Mouse (Mus musculus) erythroblast, adult 5-6 weeks (primary cell): Measurements from ENCODE around the gene Atp11b. TPM values are rescaled to one million over a fixed set of nuclear protein-coding genes. Genes with fewer than 3 reads are reported as not detected.

Source experiments
- ATAC-seq: replicated peaks from 2 replicates; pipeline ENCODE4 v1.8.0; 2016; ENCODE audit warnings: moderate number of reproducible peaks, mild to moderate bottlenecking, moderate TSS enrichment, inconsistent platforms; ENCODE audit not compliant: poor library complexity, low FRiP score, severe bottlenecking
- total RNA-seq, 2 experiments: library from RNA; stranded (forward) in 1 of 2; stranded (reverse) in 1 of 2; fragments of 150-400 nt in 1 of 2; fragments of 200-764, 138-1000 nt in 1 of 2; gene quantifications; 2 replicates each; pipeline versions ENCODE4 v1.2.3 to v1.2.4; 2015 to 2017; ENCODE audit warnings: low replicate concordance in 2 of 2

Atp11b gene
- total RNA-seq (2015; ENCODE audit: low replicate concordance) = 91.5 and 138 TPM in 2 replicates
- total RNA-seq (2017; ENCODE audit: low replicate concordance) = 37.1 and 68.3 TPM in 2 replicates

DNA sequence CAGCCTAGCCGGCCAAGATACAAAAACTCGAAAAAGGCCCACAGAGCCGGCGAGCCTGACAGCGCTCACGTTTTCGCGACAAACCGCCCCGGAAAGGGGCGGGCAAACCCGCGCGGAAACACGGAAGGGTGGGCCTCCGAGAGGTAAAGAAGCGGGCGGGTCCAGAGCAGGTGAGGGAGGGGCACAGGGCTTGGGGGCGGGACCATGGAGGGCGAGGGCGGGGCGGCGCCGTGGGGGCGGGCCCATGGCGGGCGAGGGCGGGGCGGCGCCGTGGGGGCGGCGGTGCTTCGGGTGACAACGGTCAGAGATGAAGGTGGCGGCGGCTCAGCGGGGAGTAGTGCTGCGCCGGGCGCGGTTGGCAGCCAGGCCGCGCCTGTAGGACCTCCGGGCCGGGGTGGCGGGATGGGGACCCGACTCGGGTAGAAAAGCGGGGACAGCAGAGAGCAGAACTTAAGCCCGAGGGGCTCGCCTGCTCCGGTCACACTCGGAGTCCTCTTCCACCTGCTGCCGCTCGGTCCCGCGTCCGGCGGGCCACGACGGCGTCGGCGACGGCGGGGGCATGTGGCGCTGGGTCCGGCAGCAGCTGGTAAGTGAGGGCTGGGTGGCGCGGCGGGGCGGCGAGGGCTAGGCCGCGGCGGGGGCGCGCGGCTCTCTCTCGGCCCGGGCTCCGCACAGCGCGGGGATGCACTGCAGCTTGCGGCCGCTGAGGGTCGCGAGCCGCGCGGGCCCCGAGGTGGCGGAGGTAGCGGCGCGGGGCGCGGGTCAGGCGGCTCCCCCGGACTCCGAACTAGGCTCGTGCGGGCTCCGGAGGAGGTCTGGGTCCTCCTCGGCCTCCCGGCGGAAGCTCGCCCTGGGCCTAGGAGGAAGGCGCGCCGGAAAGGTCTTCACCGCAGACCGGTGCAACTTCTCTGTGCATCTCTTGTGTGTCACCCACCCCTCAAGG is at the start of gene Atp11b:
TSS of gene Atp11b (plus strand) at position 282 of the 943 bp plus-strand sequence.
- ATAC-seq = peak; percentile 91

DNA sequence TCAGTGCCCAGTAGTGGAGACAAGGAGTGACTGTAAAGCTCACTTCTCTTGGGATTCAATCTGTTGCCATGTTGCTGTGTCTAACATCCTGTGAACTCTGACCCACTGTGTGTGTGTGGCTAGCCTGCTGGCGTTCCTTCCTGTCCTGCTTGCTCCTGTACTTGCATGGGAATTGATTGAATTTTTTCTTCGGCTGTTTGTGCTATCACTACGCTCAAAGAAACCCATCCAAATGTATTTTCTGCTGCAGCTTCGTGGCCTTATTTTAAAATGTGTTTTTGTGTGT is 49.6 kb upstream of the Atp11b start:
- no peak for ATAC-seq

DNA sequence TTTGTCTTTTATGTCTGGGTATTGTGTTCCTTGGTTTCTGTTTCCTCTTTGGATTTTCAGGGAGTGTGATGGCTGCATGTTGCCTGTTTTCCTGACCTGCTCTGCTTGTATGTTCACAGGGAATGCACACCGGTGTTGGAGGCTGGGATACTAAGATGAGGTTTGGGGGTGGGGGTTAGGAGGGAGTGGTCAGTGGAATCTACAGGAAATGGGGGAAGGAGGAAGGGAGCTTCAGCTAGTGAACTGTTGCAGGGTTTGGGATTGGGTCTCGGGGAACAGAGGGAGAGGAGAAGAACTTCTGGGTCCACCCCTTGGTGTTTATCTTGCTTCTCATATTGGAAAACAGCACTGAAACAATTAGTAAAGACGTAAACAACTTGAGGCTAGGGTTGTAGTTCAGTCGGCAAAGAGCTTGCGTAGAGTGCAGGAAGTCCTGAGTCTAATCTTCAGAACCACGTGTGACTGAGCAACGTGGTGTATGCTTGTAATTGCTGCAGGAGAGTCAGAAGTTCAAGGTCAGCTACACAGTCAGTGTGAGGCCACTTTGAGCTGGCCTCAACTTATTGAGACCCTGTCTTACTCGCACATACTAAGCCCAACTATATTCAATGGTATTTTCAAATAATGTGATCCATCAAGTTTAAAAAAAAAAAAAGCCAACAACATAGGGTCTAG is 34.2 kb upstream of the Atp11b start:
- ATAC-seq = no peak

DNA sequence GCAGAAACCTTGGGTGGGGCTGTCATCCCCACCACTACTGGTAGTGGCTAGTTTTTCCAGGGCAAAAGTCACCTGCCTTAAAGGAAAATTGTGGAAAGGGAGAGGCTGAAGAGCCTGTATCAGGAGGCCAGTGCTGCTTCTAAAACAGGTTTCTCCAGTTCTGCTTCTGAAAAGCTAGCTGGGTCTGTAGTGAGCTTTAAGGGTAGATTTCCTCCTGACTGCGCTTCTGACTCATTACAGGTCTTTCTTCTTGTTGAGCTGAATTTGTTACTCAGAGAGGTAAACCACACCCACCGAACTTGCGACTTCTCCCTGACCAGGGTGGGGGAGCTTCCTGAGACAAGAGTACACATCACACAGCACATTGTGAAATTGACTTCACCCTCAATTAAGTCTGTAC is 33.1 kb upstream of the Atp11b start:
- ATAC-seq = peak; percentile 57; the same call in 1 of the 2 replicates

DNA sequence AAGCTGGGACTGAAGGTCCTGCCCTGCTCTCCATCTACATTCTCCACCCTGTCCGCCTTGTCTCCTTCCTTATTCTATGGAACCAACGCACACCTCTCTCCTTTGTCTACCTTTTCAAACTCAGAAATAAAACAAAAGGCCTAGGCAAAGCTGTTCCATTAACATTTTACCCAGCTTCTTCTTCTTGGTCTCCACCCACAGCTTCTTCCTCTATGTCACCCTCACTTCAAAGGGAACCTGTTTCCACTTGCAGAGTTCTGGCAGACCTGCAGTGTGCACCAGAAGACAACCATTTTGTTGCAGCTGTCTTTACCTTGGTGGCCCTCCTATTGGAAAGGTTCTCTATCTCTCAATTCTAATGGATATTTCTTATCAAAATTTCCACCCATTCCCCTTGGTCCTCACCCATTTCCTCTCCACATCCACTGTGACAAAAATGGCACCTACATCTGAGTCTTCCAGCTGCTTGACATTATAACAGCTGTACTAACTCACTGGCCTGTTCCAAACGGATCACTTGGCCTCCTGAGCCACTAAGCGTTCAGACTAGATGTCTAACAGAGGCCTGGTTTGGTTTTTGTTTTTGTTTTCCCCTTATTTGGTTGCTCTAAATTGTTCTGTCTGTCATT is 32.0 kb upstream of the Atp11b start:
- no peak for ATAC-seq

DNA sequence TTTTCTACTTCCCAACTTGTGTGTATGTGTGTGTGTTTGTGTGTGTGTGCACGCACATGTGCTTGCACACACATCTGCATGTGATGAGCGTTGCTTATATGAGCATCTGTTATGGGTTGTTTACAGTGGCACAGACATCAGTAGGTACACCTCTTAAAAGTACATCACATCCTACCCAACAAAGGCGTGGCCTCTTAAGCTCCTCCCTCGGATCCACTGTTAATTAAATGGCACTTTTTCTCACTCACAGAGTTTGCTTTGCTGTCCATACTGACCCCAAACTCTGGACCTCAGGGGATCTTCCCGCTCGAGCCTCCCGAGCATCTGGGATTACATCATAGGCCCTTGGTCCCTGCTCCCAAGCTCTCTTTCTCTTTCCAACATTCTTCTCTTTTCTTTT is 31.1 kb upstream of the Atp11b start:
- ATAC-seq = no peak

DNA sequence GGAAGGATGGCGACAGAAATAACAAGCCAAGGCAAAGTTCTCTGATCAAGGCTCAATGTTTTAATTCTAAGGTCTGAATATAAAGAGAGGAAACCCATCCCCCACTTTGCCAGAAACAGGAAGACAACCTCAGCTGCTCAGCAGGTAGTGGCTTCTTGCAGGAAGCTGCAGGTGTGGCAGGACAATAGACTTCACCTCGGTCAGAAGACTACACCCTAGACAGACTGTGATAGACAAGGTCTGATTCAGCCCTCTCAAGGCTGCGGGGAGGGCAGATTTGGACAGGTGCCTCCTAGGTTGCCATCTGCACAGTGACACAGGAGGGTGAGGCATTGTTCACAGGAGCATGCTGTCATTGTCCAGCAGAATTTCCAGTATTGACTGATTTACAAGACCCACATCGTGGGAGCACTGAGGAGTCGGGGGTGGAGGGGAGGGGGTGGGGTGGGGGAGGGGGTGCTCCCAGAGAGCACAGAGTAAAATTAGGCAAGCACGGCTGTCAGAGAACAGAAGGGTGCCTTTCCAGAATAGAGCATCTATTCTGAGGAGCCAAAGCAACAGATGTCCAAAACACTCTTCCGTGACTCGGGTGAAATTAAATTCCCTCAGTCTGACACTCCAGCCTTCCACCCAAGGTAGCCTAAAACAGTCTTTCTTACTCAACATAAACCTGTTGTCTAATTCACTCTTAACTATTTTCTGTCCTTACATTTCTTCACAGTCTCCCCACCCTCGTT is 30.2 kb upstream of the Atp11b start:
- ATAC-seq = no peak

DNA sequence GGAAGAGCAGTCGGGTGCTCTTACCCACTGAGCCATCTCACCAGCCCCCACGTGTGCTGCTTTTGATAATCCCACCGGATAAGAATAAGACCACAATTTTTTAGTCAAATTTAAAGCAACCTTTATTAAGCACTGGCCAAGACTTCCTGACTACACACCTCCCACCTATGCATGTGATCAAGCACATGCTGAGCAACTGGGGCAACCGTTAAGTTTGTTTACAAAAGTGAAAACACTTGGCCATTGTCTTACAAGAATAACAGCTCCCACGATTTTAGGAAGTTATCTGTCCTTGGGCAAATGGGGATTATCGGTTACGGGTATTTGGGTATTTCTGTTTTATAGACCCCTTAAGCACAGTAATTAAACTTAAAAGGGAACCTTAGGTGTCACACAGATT is 28.8 kb upstream of the Atp11b start:
- ATAC-seq = no peak

DNA sequence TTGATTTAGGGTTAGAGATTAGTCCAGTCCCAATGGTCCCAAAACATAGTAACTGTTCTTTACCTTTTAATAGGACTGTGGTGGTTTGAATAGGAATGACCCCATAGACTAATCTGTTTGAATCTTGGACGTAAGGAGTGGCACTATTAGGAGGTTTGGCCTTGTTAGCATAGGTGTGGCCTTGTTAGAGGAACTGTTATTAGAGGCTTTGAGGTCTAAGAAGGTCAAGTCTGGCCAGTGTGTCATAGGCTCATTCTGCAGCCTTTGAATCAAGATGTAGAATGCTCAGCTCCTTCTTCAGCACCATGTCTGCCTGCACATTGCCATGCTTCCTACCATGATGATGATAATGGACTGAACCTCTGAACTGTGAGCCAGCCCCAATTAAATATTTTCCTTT is 27.0 kb upstream of the Atp11b start:
- ATAC-seq = no peak

DNA sequence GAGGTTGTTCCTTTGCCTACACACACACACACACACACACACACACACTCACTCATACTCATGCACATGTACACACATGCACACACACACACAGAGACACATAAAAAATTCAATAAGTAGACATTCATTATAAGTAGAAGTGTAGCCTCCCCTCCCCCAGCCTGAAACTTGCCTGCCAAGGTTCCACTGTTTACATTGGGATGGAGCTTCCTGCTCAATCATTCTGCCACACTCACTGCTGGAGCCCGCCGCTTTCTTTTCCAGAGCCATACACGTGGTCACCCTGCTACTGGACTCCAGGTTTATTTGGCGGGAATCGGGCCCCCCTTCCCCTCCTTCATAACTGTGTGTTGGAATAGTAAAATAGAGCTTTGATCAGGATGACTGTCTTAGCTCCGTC is 24.4 kb upstream of the Atp11b start:
- no peak for ATAC-seq

DNA sequence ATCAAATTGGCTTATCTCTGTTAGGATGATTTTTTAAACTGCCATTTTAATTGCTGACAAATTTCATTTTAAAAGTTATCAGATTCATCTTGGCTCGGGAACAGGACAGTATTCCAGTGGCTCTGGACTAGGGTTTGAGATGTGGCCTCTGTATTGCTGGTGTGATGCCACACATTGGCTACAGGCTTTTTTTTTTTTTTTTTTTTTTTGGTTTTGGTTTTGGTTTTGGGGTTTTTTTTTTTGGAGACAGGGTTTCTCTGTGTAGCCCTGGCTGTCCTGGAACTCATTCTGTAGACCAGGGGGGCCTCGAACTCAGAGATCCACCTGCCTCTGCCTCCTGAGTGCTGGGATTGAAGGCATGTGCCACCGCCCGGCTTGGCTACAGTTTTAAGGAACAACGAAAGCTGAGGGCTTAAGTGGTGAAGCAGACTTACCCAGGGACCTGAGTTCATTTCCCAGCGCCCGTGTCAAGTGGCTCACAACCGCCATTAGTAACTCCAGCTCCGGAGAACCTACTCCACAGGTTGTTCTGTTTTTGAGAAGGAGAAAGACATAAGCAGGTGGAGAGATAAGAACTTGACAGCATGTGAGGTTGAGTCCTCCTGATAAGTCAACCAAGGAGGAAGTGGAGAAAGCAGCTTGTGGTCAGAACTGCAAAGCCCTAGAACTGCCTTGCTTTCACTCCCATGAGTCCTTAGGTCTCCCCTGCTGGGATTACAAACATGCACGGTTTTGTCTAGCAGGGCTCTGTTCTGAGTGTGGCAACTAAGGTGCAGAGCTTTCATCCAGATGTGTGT is 21.7 kb upstream of the Atp11b start:
- no peak for ATAC-seq

DNA sequence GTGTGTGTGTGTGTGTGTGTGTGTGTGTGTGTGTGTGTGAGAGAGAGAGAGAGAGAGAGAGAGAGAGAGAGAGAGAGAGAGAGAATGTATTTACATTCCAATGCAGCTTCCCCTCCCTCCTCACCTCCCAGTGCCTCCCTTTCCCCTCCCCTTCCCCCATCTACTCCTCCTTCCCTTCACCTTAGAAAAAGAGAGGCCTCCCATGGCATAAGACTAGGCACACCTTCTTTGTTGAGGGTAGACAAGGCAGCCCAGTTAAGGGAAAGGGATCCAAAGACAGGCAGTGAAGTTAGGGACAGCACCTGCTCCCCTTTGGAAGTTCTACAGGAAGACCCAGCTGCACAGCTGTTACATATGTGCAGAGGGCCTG is 21.1 kb upstream of the Atp11b start:
- no peak for ATAC-seq

DNA sequence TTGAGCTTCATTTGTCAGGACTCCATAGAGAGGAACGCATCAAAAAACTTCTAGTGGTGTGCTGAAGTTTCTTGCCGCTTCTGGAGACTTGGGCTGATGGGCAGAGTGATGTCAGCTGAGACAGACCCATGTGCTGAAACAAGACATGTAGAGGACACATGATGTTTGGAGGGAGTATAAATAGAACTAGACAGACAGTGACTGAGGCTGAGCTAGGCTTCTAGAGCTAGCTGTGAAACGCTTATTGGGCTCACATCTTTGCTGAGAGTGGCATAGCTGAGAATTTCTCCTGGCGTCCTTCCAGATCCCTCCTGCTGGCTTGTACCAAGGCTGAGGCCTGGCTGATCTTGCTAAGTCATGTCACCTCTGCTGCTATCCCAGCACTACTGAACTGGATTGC is 19.4 kb upstream of the Atp11b start:
- no peak for ATAC-seq

DNA sequence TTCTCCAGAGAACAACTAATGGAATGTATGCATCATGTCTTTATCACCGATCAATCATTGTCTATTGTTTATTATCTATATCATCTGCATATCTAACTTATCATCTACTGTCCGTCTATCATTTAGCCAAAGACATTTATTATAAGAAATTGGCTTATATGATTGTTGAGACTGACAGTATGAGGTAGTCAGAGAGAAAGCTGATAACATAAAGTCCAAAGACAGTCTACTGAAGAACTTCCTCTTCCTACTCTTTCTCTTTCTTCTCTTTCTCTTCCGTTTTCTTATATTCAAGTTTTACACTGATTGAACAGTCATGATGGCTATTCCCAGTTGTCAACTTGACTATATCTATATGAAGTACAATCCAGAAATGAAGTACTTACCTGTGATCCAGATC is 15.8 kb upstream of the Atp11b start:
- no peak for ATAC-seq

DNA sequence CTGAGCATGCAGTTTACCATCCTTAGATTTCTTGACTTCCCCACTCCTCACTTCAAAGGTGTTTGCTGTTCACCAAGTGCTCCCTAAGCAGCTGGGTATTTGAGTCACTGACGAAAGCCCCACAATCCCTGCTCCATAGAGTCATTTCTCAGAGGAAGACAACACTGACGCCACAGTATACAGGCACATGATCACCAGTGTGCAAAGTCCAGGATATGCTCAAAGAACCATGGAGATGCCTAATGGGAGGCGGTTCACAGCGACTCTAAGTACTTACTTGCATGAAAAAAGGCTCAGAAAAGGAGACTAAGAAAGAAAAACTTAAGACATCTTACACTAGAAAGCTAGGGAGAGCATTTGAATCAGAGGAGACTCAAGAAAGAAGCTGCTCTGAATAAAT is 8.9 kb upstream of the Atp11b start:
- ATAC-seq = no peak

DNA sequence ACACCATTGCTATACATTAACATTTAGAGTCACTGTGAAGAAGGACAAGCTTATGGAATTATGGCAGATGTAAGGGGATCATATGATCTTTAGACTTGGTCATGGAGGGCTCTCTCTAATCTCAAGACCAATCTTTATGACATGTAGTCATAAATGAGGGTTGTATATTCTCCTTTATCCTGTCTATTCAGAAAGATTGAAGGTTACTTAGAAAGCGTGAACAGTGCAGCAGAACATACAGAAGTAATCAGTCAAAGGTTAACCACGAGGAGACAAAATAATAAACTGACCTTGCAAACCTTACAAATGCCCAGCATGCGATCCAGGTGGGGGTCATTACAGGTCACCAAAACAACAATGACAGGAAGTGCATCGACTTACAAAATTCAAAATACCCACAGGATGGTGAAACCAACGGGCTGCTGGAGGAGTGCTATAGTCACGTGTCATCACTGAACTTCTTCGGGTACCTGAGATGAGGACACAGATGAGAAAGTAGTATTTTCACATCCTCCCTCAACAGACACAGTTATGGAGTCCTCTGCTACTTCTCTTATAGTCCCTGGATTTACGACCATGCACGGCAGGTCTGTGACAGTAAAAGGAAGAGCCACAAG is 7.0 kb upstream of the Atp11b start:
- no peak for ATAC-seq

DNA sequence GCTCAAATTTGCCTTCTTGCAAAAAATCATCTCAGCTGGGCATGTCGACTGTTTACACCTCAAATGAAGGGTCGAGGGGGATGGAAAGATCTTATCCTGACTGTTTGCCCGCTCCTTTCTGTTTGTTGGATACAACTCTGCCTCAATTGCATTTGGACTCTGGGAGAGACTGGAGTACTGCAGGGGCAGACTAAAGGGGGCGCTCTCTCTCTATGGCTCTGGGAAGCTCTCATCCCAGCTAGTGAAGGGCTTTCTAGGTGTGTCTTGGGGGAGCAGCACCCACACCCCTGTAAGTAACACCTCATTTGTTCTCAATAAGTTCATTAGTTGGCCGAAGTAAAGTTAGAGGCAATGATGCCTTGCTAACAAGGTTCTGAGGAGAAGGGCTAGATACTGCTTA is 3.6 kb upstream of the Atp11b start:
- 0 out of 2 replicates have a peak, but pooled peaks have one; percentile 36 for ATAC-seq

DNA sequence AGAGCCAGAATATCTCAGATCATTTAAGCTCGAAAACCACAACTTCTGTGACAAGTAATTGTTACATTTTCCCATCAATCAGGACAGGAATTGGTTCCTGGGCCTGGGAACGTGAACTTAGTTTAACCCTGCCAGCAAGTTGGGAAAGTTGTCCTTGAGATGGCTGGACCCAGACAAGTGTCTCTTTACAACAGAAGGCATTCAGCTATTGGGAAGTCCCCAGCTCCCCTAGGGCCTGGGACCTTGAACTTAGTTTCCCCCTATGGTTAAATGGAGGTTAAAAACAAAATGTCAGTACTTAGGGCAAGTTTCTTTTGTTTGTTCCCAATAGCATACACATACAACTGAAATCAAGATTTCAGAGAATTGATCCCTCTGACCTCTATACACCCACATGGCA is 2.2 kb upstream of the Atp11b start:
- no peak for ATAC-seq

DNA sequence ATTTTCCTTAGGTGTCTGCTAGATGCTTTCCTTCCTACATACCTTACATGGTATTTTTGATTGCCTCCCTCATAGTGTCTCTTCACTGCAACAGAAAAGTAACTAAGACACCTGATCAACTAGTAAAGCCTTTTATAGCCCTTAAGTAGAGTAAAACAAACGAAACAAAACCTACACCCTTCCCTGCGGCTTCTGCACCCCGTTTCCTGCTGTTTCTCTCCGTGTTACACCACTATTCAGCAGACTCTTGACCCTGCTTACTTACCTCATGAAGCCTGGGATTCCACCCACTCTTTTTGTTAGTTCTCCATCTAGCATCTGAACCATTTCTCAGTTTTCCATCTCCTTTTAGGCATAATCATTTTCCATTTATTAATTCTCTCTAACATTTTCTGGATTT is 8.8 kb downstream of the Atp11b start:
- no peak for ATAC-seq
